Mouse (Mus musculus): ENCODE results near the gene Idh3b.
A peak's percentile ranks its signal among the peaks of the same experiment; 100 is the strongest.

Gene Idh3b

GRCm38 (mm10) chr2:130262398-130262797, 21.9 kb downstream of the Idh3b start:
- DNase-seq = no peak

DNA sequence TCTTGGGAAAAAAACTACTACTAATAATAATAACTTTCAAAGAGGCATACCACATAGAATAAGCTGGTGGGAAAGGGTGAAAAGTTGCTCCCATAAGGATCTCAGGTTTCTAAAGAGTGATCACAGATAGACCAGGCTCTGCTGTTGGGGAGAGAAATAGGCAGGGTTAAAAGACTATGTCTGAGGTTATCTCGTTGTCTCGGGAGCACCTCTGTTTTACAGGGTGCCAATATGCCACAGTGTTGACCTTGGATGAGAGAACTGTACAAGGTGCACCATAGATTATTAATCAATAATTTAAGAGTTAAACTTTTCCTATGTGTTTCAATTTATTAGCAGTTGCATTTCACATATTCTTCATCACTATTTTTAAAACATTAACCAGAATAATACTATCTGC, 22.4 kb downstream of the Idh3b start:
- DNase-seq = no peak

DNA sequence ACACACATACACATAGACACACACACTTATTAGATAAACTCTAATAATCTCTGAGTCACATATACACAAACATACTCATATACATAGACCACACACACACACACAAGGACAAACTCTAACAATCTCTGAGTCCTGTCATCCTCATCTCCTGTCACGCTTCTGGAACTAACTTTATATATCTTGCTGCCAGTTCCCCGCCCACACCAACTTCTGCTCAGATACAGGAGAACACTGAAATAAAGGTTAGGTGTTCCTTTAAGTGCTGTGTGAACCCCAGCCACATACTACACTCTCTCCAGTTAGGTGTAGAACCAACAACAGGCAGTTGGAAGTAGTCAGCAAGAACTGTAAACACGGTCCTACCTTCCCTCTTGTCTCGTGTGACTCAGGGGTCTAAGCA, 23.5 kb downstream of the Idh3b start:
- DNase-seq = no peak

- DNase-seq = no peak
Observed at GRCm38 (mm10) chr2:130256762-130257161, 27.6 kb downstream of the Idh3b start.

DNA sequence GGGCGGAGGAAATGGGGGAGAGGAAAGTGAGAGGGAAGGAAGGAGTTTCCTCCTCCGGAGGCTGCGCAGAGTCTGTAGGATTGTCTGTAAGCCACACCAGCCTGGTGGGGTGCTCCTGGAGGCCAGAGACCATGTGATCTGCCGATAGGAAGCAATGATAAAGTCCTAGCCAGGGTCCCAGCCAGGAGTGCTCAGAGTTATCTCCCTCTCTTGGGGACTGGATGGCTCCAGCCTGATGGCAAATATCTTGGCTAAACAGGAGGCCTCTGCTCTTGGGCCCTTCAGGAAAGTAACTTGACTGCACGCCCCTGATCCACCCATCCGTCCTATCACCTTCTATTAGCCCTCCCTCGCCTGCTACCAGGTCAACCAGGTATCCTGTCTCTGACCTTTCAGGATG, 36.1 kb downstream of the Idh3b start:
- no peak for DNase-seq

DNA sequence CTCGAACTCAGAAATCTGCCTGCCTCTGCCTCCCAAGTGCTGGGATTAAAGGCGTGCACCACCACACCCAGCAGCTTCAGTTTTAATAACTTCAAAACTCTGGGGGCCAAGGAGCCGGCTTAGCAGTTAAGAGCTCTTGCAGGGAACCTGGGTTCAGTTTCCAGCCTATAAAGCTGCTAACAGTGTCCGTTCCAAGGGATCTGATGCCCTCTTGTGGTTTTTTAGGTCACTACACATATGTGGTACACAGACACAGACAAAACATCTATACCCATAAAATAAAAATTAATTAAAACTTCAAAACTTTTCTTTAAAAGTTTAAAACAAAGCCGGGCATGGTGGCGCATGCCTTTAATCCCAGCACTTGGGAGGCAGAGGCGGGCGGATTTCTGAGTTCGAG, 37.4 kb downstream of the Idh3b start:
- peak; percentile 33 for DNase-seq
